Mouse (Mus musculus) midbrain, embryonic 10.5 days (tissue): ENCODE results near the gene Kbtbd6. TPM values are rescaled to one million over a fixed set of nuclear protein-coding genes. Genes with fewer than 3 reads are reported as not detected.
"Not testable (repeated sequence)": the region's sequence is repeated elsewhere in the genome, so short reads cannot be mapped to it uniquely, and the experiment has no call there.

Experiments
- DNase-seq: peaks from one replicate; pipeline ENCODE4 v3.0.0-alpha.2; 2017; ENCODE audit warnings: low spot score
- H3K27ac ChIP-seq: fragments of 300-500 bp; sonication (generic); replicated peaks from 2 replicates; pipeline ENCODE4 v1.5.1; 2016; ENCODE audit warnings: mild to moderate bottlenecking
- H3K27me3 ChIP-seq: fragments of 300-500 bp; sonication (generic); 2 replicates; pipeline ENCODE4 v1.6.1; 2016; ENCODE audit warnings: low read depth, mild to moderate bottlenecking; ENCODE audit not compliant: poor library complexity, severe bottlenecking
- H3K36me3 ChIP-seq: fragments of 300-500 bp; sonication (generic); 2 replicates; pipeline ENCODE4 v1.6.1; 2016; ENCODE audit warnings: mild to moderate bottlenecking, moderate library complexity
- H3K4me1 ChIP-seq: fragments of 300-500 bp; sonication (generic); 2 replicates; pipeline ENCODE4 v1.6.1; 2016
- H3K4me3 ChIP-seq: fragments of 300-500 bp; sonication (generic); 2 replicates; pipeline ENCODE4 v1.5.1; 2016; ENCODE audit warnings: mild to moderate bottlenecking, moderate library complexity
- H3K9me3 ChIP-seq: fragments of 300-500 bp; sonication (generic); replicated peaks from 2 replicates; pipeline ENCODE4 v1.6.1; 2016; ENCODE audit warnings: mild to moderate bottlenecking
- WGBS: fragments of 180-500 bp; shearing (Covaris S2); methylation state at CpG from one replicate; pipeline ENCODE4 v1.1.7; 2016; 5-methylcytosine and 5-hydroxymethylcytosine counted together
- polyA plus RNA-seq: library from polyadenylated mRNA; unstranded; fragments of >200 nt; fragmentation: Nextera tagmentation; extraction: Ambion mirVana; gene quantifications from 2 replicates; pipeline ENCODE4 v1.2.1, GENCODE M21; 2016

The Kbtbd6 gene
- polyA plus RNA-seq: 5.8 and 5.9 TPM in 2 replicates

GRCm38 (mm10) chr14:79451681-79452590 is at the start of gene Kbtbd6:
Gene Kbtbd6, plus strand, starts transcription at chr14:79451835.
- WGBS: 16% methylated on average over 40 of the region's 89 CpGs
- not testable (repeated sequence) for H3K27me3 ChIP-seq, H3K4me1 ChIP-seq, H3K9me3 ChIP-seq, H3K36me3 ChIP-seq
- peak; percentile 87 for DNase-seq
- Histone ChIP-seq H3K27ac (peak within 1 kb of the TSS; percentile 88), H3K4me3 (peak within 1 kb of the TSS; percentile 63)

DNA sequence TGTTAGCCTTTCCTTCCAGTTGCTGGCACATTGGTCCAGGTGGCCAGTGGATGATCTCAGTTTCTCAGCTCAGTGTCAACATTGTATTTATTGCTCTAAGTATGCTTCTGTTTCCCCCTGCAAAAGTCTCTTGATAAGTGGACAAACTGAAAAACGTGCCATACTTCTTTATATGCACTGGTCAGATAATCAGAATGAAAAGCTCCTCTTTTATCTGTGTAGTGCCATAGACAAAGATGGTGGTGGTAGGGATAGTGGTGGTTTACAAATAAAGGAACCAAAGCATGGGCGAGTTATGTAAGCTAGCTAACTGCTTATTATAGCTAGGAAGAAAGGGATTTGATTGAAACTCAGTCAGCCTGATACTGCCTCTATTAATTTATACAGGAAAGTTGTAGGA is 44.0 kb upstream of the Kbtbd6 start:
- DNase-seq: no peak
- Histone ChIP-seq H3K9me3 (no peaks in the 10 kb centered on the region), H3K4me1 (no peaks in the 10 kb centered on the region), H3K27me3 (no peaks in the 10 kb centered on the region), H3K36me3 (peaks cover 32% of the 10 kb centered on the region), H3K27ac (no peak overlapping the region), H3K4me3 (no peak overlapping the region)
- WGBS: 89% methylated on average over 2 of the region's 2 CpGs

DNA sequence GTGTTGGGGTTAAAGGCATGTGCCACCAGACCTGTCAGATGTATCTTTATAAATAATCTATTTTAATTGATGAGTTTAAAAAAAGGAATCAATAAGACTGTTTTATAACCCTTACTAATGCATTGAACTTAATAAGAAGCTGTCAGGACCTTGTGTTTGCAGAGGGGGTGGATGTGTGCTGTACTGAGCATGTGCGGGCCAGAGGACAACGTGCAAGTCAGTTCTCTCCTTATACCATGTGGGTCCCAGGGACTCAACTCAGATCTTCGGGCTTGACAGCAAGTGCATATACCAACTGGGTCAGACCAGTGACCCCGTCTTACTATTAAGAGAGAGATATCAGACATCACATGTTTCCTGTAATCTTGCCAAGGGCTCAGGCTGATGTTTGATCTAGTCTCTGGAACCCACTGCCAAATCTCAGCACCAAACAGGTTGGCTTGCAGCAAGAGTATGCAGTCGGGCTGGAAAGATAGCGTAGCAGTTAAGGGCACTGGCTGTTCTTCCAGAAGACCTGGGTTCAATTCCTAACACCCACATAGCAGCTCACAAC is 42.3 kb upstream of the Kbtbd6 start:
- 89% methylated on average over 6 of the region's 6 CpGs for WGBS
- no peaks in the 10 kb centered on the region for H3K27me3 ChIP-seq
- H3K4me3 ChIP-seq: no peak overlapping the region
- no peak for DNase-seq
- 0 out of 2 replicates have a peak, but pooled peaks cover 5% of the 10 kb centered on the region for H3K4me1 ChIP-seq
- no peaks in the 10 kb centered on the region for H3K9me3 ChIP-seq
- no peak overlapping the region for H3K27ac ChIP-seq
- peaks cover 34% of the 10 kb centered on the region for H3K36me3 ChIP-seq

- Histone ChIP-seq H3K4me1 (0 out of 2 replicates have a peak, but pooled peaks cover 5% of the 10 kb centered on the region), H3K27ac (no peak overlapping the region), H3K4me3 (no peak overlapping the region), H3K27me3 (no peaks in the 10 kb centered on the region), H3K9me3 (no peaks in the 10 kb centered on the region), H3K36me3 (peaks cover 35% of the 10 kb centered on the region)
- WGBS: 75% methylated on average over 2 of the region's 2 CpGs
- DNase-seq: no peak
Measured at GRCm38 (mm10) chr14:79410662-79411061, 41.0 kb upstream of the Kbtbd6 start.

DNA sequence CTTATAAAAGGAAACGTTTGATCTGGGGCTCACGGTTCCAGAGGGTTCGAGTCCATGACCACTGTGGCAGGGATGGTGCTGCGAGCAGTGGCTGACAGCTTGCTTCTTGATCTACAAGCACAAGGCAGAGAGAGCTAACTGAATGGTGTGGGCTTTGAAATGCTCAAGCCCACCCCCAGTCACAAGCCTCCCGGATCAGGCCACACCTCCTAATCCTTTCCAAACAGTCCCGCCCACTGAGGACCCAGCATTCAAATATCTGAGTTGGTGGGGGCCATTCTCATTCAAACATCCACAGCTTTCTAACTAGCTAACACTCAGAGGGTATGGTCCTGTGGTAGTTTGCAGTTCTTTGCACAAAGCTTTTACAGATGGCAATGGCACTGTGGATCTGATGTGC is 38.5 kb upstream of the Kbtbd6 start:
- no peak for DNase-seq
- no peaks in the 10 kb centered on the region for H3K27me3 ChIP-seq
- H3K9me3 ChIP-seq: no peaks in the 10 kb centered on the region
- no peak overlapping the region for H3K4me3 ChIP-seq
- WGBS: 72% methylated on average over 6 of the region's 6 CpGs
- peaks cover 29% of the 10 kb centered on the region for H3K36me3 ChIP-seq
- H3K4me1 ChIP-seq: 0 out of 2 replicates have a peak, but pooled peaks cover 5% of the 10 kb centered on the region
- no peak overlapping the region for H3K27ac ChIP-seq

- Histone ChIP-seq H3K9me3 (no peaks in the 10 kb centered on the region), H3K27me3 (no peaks in the 10 kb centered on the region), H3K36me3 (peaks cover 9% of the 10 kb centered on the region), H3K4me3 (peak overlapping the region; percentile 14; the same call in 1 of the 2 replicates), H3K4me1 (peaks cover 18% of the 10 kb centered on the region), H3K27ac (peak overlapping the region; percentile 19)
- 49% methylated on average over 20 of the region's 20 CpGs for WGBS
- peak; percentile 63 for DNase-seq
Measured at GRCm38 (mm10) chr14:79420083-79420685, 31.5 kb upstream of the Kbtbd6 start.

GRCm38 (mm10) chr14:79425979-79426729 is 25.5 kb upstream of the Kbtbd6 start, which contains the start of gene Kbtbd7:
Gene Kbtbd7, plus strand, starts transcription at chr14:79426511.
- H3K27me3 ChIP-seq: no peaks in the 10 kb centered on the region
- peaks cover 21% of the 10 kb centered on the region for H3K36me3 ChIP-seq
- peaks cover 16% of the 10 kb centered on the region for H3K9me3 ChIP-seq
- under 1% methylated on average over 44 of the region's 44 CpGs for WGBS
- H3K4me1 ChIP-seq: no peaks in the 10 kb centered on the region
- peak within 1 kb of the TSS; percentile 59 for H3K4me3 ChIP-seq
- DNase-seq: peak; percentile 93
- peak within 1 kb of the TSS; percentile 86 for H3K27ac ChIP-seq

GRCm38 (mm10) chr14:79426730-79427365 is 24.8 kb upstream of the Kbtbd6 start:
- WGBS: 53% methylated on average over 15 of the region's 59 CpGs
- peak overlapping the region; percentile 59 for H3K4me3 ChIP-seq
- H3K9me3 ChIP-seq: peaks cover 16% of the 10 kb centered on the region
- not testable (repeated sequence) for H3K4me1 ChIP-seq, DNase-seq, H3K27me3 ChIP-seq
- H3K36me3 ChIP-seq: peaks cover 25% of the 10 kb centered on the region
- peak overlapping the region; percentile 86 for H3K27ac ChIP-seq

GRCm38 (mm10) chr14:79434068-79434467 is 17.6 kb upstream of the Kbtbd6 start:
- H3K27ac ChIP-seq: no peak overlapping the region
- H3K4me3 ChIP-seq: no peak overlapping the region
- H3K9me3 ChIP-seq: no peaks in the 10 kb centered on the region; the same call in 1 of the 2 replicates
- no peaks in the 10 kb centered on the region for H3K27me3 ChIP-seq
- no peak for DNase-seq
- no peaks in the 10 kb centered on the region for H3K4me1 ChIP-seq
- 85% methylated on average over 1 of the region's 1 CpGs for WGBS
- 0 out of 2 replicates have a peak, but pooled peaks cover 8% of the 10 kb centered on the region for H3K36me3 ChIP-seq

- peaks cover 8% of the 10 kb centered on the region; the same call in 1 of the 2 replicates for H3K9me3 ChIP-seq
- H3K27me3 ChIP-seq: no peaks in the 10 kb centered on the region
- DNase-seq: no peak
- H3K4me1 ChIP-seq: peaks cover 15% of the 10 kb centered on the region
- H3K27ac ChIP-seq: no peak overlapping the region
- 85% methylated on average over 2 of the region's 2 CpGs for WGBS
- no peak overlapping the region for H3K4me3 ChIP-seq
- H3K36me3 ChIP-seq: no peaks in the 10 kb centered on the region
Measured at GRCm38 (mm10) chr14:79440655-79441054, 11.0 kb upstream of the Kbtbd6 start.

GRCm38 (mm10) chr14:79441441-79441840 is 10.2 kb upstream of the Kbtbd6 start:
- Histone ChIP-seq H3K9me3 (peaks cover 8% of the 10 kb centered on the region; the same call in 1 of the 2 replicates), H3K27ac (no peak overlapping the region), H3K36me3 (no peaks in the 10 kb centered on the region), H3K4me1 (peaks cover 19% of the 10 kb centered on the region), H3K4me3 (no peak overlapping the region), H3K27me3 (no peaks in the 10 kb centered on the region)
- no peak for DNase-seq
- WGBS: 90% methylated on average over 5 of the region's 5 CpGs
